In genomic region chr10:3646151-3646910, GRCm38 (mm10) we compare ENCODE assay signal across 27 mouse cellular contexts.
A peak's percentile ranks its signal among the peaks of the same experiment; 100 is the strongest.
DNase-seq lines count a peak whose midpoint lies in the region; ATAC-seq and TF ChIP-seq lines count a peak whose summit lies in the region.
"Had no signal": no experiment of that assay in that cellular context is flagged by ENCODE, and none has a peak within 500 bp of the region (broad histone marks: within the 10 kb centered on the region; RNA-seq: fewer than 3 reads in every experiment).

No protein-coding gene starts in this region.

- no peak overlapping the region for H3K9ac ChIP-seq in heart, postnatal 0 days (replicated peaks; ENCODE audit: low read depth, low read length)
- no peak overlapping the region for H3K9ac ChIP-seq in heart, embryonic 11.5 days (ENCODE audit: low read depth, low read length)
- H3K9ac ChIP-seq in lung, embryonic 16.5 days (ENCODE audit: low read length): no peak overlapping the region
- H3K9ac ChIP-seq: embryonic facial prominence, embryonic 13.5 days; hindbrain, embryonic 12.5 days; intestine, embryonic 15.5 days; liver, embryonic 15.5 days; neural tube, embryonic 15.5 days had no signal

- no peaks in the 10 kb centered on the region for H3K9me3 ChIP-seq in heart, postnatal 0 days (replicated peaks; ENCODE audit: control insufficient read depth, low read length)
- no peaks in the 10 kb centered on the region for H3K9me3 ChIP-seq in heart, embryonic 11.5 days (replicated peaks; ENCODE audit: control insufficient read depth, low read length)
- H3K9me3 ChIP-seq in lung, embryonic 16.5 days (ENCODE audit: control insufficient read depth, low read length): no peaks in the 10 kb centered on the region
- H3K9me3 ChIP-seq: embryonic facial prominence, embryonic 13.5 days; G1E; hindbrain, embryonic 12.5 days; intestine, embryonic 15.5 days; liver, embryonic 15.5 days; neural tube, embryonic 15.5 days had no signal

- peak; percentile 13 for DNase-seq in heart, postnatal 0 days (ENCODE audit: low spot score)
- no peak for DNase-seq in lung, postnatal 4 days
- peak; percentile 94 for DNase-seq in R1 (ENCODE audit: low read depth, low spot score)
- DNase-seq in thymus, adult 18-20 months: no peak
- DNase-seq: adrenal gland, postnatal 25 days; cerebellum, adult 18-20 months; cerebellum, postnatal 10 days; gastrocnemius, adult 2 months; gastrocnemius, postnatal 36 days; heart, postnatal 10 days; kidney, adult 2 months; kidney, postnatal 10 days; layer of hippocampus, adult 9-11 months; midbrain, embryonic 14.5 days; retina, postnatal 1 day; right cerebral cortex, postnatal 14 days had no signal

- no peaks in the 10 kb centered on the region for H3K27me3 ChIP-seq in heart, postnatal 0 days (ENCODE audit: control insufficient read depth, insufficient read depth, low read length)
- H3K27me3 ChIP-seq in heart, embryonic 11.5 days (ENCODE audit: control insufficient read depth, insufficient read depth, low read length): no peaks in the 10 kb centered on the region
- H3K27me3 ChIP-seq in lung, embryonic 16.5 days (ENCODE audit: control insufficient read depth, insufficient read depth, low read depth, low read length): no peaks in the 10 kb centered on the region
- H3K27me3 ChIP-seq: embryonic facial prominence, embryonic 13.5 days; hindbrain, embryonic 12.5 days; intestine, embryonic 15.5 days; liver, embryonic 15.5 days; neural tube, embryonic 15.5 days had no signal

- no peak overlapping the region for H3K4me3 ChIP-seq in heart, postnatal 0 days (ENCODE audit: low read depth, low read length)
- H3K4me3 ChIP-seq in heart, embryonic 11.5 days (ENCODE audit: low read depth, low read length): no peak overlapping the region
- H3K4me3 ChIP-seq in lung, embryonic 16.5 days (ENCODE audit: low read length): no peak overlapping the region
- H3K4me3 ChIP-seq: embryonic facial prominence, embryonic 13.5 days; gastrocnemius, adult 2 months; hindbrain, embryonic 12.5 days; intestine, embryonic 15.5 days; liver, embryonic 15.5 days; neural tube, embryonic 15.5 days had no signal

- TF ChIP-seq CTCF in heart, postnatal 0 days (IDR thresholded peaks at IDR 0.05; ENCODE audit: low read depth): no peak

- whole genome bisulfite sequencing in heart, postnatal 0 days: 53% methylated on average over 6 of the region's 6 CpGs
- 59% methylated on average over 6 of the region's 6 CpGs for WGBS in heart, embryonic 11.5 days (ENCODE audit: insufficient replicate concordance)
- 45% methylated on average over 6 of the region's 6 CpGs for WGBS in lung, embryonic 16.5 days

- no peak overlapping the region for H3K4me2 ChIP-seq in heart, postnatal 0 days (ENCODE audit: low read depth, low read length)
- H3K4me2 ChIP-seq in heart, embryonic 11.5 days: no peak overlapping the region
- H3K4me2 ChIP-seq in lung, embryonic 16.5 days (ENCODE audit: low read depth, low read length): no peak overlapping the region
- H3K4me2 ChIP-seq: embryonic facial prominence, embryonic 13.5 days; hindbrain, embryonic 12.5 days; intestine, embryonic 15.5 days; liver, embryonic 15.5 days; neural tube, embryonic 15.5 days had no signal

- no peaks in the 10 kb centered on the region for H3K4me1 ChIP-seq in heart, postnatal 0 days (ENCODE audit: control insufficient read depth, insufficient read depth)
- H3K4me1 ChIP-seq in heart, embryonic 11.5 days (ENCODE audit: control insufficient read depth, insufficient read depth, low read length): no peaks in the 10 kb centered on the region
- peaks cover 10% of the 10 kb centered on the region for H3K4me1 ChIP-seq in lung, embryonic 16.5 days (replicated peaks; ENCODE audit: control insufficient read depth, insufficient read depth, low read length)
- H3K4me1 ChIP-seq: hindbrain, embryonic 12.5 days; liver, embryonic 15.5 days; neural tube, embryonic 15.5 days had no signal

- peak overlapping the region; percentile 70 for H3K27ac ChIP-seq in heart, postnatal 0 days (ENCODE audit: low read depth)
- H3K27ac ChIP-seq in heart, embryonic 11.5 days (ENCODE audit: low read depth, low read length): no peak overlapping the region
- H3K27ac ChIP-seq in lung, embryonic 16.5 days (ENCODE audit: low read length): peak overlapping the region; percentile 64
- H3K27ac ChIP-seq: embryonic facial prominence, embryonic 13.5 days; gastrocnemius, adult 2 months; hindbrain, embryonic 12.5 days; hindbrain, postnatal 0 days; intestine, embryonic 15.5 days; liver, embryonic 15.5 days; macrophage; neural tube, embryonic 15.5 days had no signal

- no peak for ATAC-seq in heart, postnatal 0 days (ENCODE audit: insufficient read depth, low read depth)
- no peak for ATAC-seq in heart, embryonic 11.5 days (replicated peaks; ENCODE audit: insufficient number of reproducible peaks, low FRiP score, low TSS enrichment)
- no peak for ATAC-seq in lung, embryonic 16.5 days (ENCODE audit: low read depth)
- ATAC-seq: forebrain, embryonic 16.5 days; hindbrain, postnatal 0 days; intestine, embryonic 15.5 days had no signal

- TF ChIP-seq EP300 in heart, postnatal 0 days (IDR thresholded peaks at IDR 0.05; ENCODE audit: low read depth): no peak

- H3K36me3 ChIP-seq in heart, postnatal 0 days (replicated peaks; ENCODE audit: control insufficient read depth, insufficient read depth, low read length): no peaks in the 10 kb centered on the region
- H3K36me3 ChIP-seq in heart, embryonic 11.5 days (ENCODE audit: control insufficient read depth, insufficient read depth, low read length): no peaks in the 10 kb centered on the region
- H3K36me3 ChIP-seq in lung, embryonic 16.5 days (ENCODE audit: control insufficient read depth, insufficient read depth, low read length): no peaks in the 10 kb centered on the region
- H3K36me3 ChIP-seq: embryonic facial prominence, embryonic 13.5 days; G1E; hindbrain, embryonic 12.5 days; intestine, embryonic 15.5 days; liver, embryonic 15.5 days; neural tube, embryonic 15.5 days had no signal

Comparison
In these comparisons a context has a peak if more than half of its experiments do, and no peak if none do; other contexts are left out.
1. DNase-seq: peak in heart, postnatal 0 days (single experiment) and R1 (single experiment); none in lung, postnatal 4 days (0 of 2) and thymus, adult 18-20 months (0 of 2).